Mouse (Mus musculus) kidney, adult 9 months (tissue): ENCODE results near the gene Hoxa9.

Experiments used
- DNase-seq: peaks from one replicate; pipeline ENCODE4 v3.0.0; 2022

The Hoxa9 gene

DNA sequence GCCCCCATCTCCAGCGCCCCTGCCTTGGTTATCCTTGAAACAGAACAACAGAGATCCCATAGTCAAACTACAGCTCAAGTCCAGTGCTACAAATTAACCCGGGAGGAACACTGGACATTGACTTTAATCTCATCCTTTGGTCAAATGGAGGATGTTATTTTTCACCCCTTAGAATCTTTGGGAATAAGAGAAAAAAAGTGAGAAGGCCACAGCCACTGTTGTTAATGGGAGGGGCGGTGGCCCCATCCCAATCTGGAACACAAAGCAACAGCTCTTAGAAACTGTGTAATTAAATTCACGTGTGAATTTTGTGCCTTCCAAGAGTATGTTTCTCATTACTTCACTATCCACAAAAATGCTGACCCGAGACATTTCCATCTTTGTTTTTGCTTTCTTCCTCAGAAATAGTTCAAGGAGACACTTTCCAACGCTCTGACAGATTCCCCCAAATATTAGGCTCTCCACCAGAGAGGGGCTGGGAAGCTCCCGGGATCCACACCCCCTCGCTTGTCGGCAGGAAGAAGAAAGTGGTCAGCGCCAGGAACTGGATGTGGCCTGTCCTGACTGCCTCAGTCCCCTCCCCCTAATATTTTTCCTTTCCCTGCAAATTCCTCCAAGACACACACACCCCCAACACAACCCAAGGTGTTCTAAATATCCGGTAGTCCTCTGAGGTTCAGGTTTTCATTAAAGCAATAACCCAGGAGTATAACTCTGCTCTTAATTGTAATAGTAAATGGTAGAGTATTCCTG, 3.2 kb downstream of the Hoxa9 start:
- DNase-seq, result peak; percentile 67

DNA sequence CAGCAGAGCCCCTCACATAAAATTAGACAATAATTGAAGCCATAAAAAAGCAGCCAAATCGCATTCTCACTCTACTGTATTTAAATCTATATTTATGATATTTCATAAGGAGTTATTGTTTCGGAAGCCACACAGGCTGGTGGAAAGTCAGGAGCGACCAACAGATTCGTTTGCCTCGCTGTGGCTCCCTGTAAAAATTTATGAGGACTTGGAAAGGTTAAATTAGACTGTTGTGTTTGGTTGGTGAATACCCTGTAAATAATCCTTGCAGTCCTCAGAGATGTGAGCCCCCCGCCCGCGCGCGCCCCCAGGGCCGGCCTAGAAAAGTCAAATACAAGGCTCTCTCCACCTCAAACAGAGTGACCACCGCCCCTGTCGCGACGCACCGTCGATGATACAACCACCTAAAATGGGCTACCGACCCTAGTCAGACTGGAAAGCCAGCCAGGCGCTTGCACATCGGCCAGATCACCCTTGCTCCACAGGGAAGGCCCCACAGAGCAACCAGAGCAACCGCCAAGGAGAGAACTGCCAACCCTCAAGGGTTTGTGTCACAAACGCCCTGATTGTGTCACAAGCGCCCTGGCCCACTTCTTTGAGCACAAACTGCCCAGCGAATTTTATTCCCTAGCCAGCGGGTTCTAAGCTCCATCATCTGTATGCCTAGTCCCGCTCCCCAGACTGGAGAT, 4.2 kb downstream of the Hoxa9 start:
- DNase-seq, result peak; percentile 40

DNA sequence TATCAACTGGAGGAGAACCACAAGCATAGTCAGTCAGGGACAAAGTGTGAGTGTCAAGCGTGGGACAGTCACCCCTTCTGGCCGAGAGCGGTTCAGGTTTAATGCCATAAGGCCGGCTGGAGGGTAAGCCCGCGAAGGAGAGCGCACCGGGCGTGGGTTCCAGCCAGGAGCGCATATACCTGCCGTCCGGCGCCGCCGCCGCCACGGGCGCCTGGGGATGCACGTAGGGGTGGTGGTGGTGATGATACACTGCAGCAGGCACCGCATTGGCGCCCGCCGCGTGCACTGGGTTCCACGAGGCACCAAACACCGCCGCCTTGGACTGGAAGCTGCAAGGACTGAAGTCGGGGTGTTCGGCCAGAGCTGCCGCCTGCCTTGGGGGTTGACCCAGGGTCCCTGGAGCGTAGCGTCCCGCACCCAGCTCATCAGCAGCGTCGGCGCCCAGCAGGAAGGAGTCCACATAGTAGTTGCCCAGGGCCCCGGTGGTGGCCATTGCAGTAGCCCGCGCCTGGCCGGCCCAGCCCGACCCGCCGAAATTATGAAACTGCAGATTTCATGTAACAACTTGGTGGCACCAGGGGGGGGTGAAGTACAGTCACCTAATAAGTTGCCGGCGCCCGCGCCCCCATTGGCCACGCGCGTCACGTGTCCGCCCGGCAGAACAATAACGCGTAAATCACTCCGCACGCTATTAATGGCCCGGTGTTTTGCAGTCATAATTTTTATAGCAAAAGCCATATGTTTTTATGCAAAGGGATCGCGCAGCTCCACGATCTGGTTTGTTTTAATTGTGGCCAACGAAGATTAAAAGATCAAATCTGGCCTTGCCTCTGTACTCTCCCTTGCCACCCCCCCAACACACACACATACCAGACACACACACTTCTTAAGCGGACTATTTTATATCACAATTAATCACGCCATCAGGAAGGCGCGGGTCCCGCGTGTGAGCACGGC, 5.0 kb downstream of the Hoxa9 start:
- peak; percentile 95 for DNase-seq

DNA sequence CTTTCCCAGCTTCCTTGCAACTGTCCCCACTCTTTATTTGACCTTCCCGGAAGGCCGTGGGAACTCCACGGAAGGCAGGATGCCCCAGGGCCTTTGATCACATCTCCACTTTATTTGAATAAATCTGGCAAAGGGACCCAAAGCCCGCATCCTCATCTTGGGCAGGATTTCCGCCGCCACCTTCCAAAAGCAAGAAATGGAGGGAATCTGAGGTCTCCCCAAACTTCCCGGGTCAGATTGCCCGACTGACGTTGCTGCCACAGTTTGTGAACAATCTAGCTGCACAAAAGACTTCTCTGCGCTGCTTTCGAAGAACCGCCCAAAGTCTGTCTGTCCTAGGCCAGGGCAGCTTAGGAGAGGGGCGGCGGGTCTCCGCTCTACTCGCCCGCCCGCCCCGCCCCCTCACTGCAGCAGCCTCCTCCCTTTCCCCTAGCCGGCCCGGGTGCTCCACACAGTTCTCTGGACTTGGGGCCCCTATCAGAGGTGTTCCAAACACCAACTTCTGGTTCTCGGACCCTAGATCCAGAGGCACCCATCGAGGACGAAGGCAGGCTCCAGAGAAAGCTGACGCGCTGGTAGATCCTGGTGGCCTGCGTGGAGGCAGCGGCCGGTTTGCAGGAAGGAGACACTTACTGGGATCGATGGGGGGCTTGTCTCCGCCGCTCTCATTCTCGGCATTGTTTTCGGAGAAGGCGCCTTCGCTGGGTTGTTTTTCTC, 5.8 kb downstream of the Hoxa9 start:
- DNase-seq, result peak; percentile 44

DNA sequence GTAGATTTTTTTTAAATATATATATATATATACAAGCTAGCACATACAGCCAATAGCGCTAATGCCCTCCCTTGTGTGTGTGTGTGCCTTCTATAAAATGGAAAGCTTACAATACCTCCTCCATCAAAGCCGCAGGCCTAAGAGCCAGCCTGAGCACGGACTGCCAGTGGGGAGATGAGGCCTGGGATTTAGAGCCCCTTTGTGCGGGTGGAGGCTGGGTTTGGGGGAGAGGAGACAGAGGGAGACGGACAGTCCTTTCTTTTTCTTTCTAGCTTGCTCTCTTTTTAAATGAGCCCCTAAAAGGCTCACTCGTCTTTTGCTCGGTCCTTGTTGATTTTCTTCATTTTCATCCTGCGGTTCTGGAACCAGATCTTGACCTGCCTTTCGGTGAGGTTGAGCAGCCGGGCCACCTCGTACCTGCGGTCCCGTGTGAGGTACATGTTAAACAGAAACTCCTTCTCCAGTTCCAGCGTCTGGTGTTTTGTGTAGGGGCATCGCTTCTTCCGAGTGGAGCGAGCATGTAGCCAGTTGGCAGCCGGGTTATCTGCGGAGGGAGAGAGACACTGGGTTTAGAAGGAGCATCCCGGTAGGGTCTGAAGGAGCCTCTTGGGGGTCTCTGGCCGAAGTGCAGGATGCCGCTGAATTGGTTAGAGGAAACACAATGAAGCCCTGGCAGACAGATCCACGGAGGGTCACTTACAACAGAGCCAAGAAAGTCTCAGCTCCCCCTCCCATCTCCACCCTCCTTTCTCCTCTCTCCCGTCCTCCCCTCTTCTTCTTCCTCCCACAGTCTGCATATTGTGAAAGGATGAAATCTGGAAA, 6.7 kb downstream of the Hoxa9 start:
- peak; percentile 42 for DNase-seq

DNA sequence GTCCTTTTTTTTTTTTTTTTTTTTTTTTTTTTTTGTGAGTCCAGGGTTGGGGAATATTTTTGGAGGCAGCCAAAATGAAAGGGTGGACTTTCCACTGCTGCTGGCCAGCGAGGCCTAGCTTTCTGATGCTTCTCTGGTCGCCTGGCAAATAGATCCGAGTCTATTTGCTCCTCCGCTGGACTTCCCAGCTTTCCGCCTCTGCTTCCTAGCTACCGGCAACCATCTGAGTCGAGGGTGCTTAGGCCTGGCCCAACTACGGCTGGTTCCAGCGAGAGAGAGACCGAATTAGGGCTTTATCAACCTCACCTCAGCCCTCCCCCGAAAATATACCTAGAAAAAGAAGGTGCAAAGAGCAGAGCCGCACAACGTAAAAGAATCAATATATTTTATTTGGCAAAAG, 8.2 kb downstream of the Hoxa9 start:
- peak; percentile 37 for DNase-seq

DNA sequence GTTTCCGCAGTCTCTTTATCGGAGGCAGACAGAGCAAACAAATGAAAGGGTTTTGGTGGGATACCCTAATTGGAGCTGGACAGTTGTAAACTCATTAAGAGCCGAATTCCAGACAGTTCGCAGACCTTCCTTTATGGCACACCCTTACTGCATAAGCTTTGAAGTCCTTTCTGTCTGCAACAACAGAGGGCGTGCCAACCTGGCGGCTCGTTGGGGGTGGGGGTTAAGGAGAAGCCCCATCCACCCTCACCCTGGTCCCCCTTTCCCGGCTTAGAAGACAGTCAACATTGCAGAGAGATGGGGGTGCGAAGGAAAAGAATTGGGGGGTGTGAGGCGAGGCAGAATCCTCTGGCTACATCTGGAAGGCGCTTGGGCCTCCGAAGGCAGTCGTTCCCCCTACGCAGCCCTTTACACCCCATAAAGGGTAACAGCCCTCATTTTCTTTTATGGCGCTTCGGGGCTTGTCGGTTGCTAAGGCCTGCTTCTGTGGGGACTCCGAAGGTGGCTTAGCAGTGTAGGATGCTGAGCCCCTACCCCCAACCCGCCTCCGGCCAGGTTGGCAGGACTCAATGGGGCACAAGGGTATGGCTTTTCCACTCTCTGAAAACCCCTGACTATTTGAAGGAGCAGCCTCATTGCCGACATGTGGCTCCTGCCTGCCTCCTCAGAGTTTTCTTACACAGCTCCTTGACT, 8.8 kb downstream of the Hoxa9 start:
- no peak for DNase-seq

DNA sequence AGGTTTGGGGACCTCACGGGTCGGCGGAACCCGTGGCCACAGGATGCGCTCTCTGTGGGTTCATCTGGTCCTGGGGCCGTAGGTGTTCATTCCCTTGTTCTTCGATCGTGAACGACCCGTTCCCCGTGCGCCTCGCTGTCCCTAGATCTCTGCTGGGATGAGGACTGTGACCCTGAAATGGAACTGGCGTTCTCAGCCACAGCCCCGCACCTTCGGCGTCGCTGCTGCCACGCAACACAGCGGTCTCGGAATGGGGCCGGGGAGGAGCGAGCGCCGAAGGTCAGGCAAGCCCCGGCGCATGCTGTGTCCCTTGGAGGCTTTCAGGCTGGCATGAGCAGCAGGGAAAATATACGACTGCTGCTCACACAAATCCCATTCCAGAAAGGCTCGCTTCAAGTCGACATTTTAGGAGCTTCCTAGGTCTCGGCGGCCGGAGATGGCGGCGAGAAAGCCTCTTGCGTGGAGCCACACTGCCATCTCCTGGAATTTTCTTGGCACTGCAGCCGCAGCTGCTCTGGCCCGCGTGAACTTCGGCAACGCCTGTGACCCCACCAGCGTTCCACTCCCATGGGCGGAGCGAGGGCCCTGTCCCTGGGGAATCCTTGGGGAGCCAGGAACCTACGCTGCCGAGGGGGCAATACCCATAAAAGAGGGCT, 9.4 kb downstream of the Hoxa9 start, which contains the start of gene Hoxa7:
Gene Hoxa7 (minus strand): TSS at position 518 of the 656 bp plus-strand sequence.
- peak; percentile 97 for DNase-seq

DNA sequence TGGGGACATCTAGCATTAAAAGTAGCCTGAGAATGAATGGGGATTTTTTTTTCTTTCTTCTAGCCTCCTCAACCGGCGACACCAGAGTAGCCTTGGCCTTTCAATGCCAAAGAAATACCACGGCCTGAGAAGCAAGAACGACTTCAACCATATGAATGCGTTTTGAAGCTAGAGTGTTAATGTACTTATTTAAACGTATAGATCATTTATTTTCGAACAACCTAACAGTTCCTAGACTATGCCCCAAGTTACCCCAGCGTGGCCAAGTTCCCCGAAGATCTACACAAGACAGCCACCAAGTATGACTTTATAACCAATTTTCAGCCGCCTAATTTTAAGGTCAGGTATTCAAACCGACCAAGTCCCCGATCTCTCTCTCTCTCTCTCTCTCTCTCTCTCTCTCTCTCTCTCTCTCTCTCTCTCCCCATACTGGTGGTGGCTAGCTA, 10.0 kb downstream of the Hoxa9 start:
- DNase-seq, result no peak

DNA sequence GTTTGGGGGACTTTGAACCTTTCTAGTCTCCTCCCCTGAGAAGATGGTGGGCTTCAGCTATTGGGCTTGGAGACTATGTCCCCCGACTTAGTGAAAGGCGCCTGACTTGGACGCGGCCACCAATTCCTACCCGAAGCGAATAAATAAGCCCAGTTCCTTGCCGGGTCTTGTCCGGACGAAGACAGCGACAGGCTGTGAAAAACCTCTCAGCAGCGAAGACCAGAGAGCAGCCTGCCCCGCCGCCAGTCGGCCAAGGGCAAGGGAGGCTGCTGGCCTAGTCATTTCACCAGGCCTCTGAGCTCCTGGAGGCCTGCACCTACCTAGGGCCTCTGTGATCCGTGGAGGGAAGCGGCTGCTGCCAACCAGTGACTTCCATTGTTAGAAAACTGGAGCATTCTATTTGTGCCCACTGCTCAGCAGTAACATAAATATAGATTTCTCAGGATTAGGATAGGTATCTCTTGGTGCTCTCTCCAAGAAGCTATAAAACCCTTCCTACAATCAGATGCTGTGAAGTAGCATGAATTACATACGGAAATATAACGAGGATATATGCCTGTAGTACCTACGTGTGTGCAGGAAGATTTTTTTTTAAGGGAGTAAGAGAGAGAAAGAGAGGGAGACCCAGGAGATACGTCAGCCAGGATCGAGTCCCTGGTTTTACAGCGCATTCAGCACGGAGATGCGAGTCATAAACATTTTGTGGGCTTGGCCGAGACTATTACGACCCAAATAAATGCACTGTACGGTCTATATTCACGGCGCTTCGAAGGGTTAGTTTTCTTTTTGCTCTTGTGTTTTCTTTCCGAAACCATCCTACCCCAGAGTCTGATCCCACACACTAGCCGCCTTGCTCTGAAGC, 10.7 kb downstream of the Hoxa9 start:
- peak; percentile 75 for DNase-seq

DNA sequence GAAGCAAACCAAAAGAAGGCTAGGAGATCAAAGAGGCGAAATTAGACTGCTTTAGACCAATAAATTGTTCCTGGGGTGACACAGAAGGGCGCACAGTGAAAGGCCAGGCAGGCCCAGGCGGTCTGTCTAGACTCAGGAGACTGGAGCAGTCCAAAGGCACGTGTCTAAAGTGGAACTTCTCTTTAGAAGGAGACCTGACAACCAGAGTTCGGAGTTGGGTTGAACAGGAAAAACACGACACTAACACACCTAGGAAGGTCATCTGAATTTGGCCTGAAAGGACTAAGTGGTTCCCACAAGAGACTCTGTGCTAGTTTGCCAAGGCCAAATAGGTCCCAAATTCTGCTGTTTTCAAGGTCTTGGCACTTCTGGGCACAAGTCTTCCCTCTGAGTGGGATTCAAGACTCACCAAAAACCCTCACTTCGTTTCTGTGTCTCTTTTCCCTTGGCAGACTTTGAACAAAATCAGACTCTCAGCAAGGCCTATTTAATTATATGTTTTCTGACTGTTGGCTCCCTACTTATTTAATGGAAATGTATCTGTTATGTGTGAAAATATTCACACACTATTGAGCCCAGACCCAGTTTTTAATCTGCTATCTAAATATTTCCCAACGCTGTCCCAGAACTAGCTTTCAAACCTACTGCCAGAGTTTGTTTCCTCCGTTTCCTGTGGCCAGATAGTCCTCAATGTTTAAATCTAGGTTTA, 11.5 kb downstream of the Hoxa9 start:
- DNase-seq, result peak; percentile 54

DNA sequence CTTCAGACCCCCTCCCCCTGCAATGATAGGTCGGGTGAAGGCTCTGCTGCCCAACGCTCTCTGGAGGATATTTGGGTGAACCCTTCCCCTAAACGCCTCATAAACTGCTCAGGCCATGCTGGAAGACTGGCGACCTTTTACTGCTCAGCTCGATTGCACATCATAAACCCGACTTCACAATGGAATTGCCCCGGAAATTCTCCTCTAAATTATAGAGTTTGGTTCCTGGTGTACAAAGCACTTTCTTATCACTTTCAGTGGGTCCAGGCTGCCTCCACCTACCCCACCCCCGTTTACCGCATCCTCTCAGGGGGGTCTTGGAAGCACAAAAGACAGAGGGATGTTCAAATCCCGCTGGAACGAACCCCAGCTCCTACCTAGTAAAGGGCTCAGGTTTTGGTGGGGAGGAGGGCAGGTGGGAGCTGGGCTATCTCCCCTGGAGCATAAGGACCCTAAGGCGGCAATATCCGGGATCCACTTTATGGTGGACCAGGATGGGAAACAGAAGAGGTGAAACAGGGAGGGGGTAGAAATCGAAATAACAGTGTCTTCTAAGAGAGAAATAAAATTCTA, 12.2 kb downstream of the Hoxa9 start:
- DNase-seq, result peak; percentile 45

DNA sequence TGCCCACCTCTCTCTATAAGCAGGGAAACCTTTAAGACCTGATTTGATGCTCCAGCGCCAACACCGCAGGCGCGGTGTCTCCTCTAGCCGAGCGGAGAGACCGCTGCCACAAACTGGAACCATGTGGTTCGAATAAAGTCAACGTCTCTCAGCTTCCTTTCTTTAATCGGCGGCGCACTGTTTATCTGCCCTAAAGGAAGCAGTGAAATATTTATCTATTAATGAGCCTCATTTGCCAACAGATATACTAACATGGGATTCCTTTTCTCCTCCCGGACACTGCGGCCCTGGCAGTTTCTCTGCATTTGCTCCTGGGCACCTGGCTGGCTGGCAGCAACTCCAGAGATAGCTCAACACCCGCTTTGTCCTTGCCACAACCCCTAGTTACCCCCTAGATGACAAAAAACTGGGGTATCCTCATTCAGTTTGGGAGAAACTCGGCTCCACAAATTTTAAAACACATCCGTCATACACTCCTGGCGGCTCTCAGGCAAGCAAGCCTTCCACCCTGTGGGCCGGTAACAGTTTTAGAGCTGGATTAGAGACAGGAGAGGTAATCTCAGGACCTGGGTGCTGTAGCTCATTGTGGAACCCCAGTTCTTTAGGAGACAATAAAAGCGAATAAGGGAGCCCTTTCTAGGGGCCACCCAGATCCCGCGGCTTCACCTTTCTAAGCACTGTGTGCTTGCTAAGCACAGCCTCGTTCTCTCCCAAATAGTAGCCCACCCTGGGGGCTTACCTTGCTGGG, 12.8 kb downstream of the Hoxa9 start:
- DNase-seq, result peak; percentile 52

DNA sequence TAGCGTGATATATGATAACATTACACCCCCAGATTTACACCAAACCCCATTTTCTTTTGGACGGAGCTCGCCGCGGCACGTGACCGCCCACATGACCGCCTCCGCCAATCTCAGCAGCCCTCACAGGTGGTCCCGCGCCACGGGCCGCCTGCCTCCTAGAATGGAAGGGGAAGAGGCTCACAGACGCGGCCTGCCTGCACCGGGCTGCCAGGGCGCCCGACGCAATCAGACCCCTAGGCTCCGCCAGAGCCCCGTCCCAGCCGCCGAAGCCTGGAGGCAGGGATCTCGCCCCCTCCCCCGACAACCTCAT, 13.5 kb downstream of the Hoxa9 start:
- DNase-seq, result peak; percentile 96

DNA sequence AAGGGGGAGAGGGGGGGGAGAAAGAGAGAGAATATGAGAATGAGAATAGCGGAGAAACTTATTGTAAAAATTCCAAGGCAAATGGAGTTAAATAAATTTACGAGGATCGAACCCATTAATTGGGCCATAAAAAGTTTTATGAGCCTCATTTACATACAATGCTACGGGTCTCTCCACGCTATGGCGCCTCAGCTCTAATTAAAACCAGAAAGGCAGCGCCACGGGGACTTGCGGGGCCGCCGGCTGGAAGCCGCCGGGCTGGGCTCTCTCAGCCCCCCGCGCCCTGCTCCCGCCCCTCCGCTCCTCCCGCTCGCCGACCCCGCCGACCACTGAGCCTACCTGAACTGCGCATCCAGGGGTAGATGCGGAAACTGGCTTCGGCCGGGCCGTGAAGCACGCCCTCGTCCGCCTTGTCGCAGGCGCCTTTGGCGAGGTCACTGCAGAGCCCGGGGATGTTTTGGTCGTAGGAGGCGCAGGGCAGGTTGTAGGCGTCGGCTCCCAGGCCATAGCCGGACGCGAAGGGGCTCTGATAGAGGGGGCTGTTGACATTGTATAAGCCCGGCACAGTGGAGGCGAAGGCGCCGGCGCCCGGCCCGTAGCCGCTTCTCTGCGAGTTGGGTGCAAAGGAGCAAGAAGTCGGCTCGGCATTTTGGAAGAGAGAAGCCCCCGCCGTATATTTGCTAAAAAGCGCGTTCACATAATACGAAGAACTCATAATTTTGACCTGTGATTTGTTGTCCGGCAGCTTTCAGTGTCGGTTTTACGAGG, 14.0 kb downstream of the Hoxa9 start:
- no peak for DNase-seq

DNA sequence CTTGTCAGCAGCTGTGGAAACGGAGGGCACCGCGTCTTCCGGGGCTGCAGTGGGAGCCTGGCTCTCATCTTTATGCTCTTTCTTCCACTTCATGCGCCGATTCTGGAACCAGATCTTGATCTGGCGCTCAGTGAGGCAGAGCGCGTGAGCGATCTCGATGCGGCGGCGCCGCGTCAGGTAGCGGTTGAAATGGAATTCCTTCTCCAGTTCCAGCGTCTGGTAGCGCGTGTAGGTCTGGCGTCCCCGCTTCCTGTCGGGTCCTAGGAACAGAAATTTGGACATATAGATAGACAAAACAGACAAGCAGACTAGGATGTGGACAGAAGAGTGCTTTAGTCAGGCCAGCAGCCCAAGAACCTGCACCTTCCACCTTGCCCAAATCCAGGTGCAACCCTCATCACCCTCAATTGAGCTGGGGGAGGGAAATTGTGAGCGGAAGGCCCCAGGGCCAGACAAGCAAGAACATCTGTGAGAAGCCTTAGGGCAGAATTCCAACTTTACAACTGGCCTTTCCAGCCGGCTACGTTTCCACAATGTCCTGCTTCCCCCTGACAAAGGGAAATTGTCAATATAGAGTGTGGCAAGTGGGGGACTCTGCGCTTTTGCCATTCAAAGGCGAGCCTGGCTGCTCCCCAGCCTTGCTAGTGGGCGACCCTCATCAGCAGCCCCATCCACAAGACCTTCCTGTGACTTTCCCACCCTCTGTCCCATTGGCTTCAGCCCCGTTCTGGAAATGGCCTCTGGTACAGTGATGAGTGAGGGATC, 14.9 kb downstream of the Hoxa9 start:
- peak; percentile 52 for DNase-seq
